Mouse (Mus musculus): ENCODE measurements around the gene Zfp663.
A peak's percentile ranks its signal among the peaks of the same experiment; 100 is the strongest.

Gene Zfp663

GRCm38 (mm10) chr2:165370348-165370747 lies 1.8 kb upstream of the Zfp663 start:
- no peak for DNase-seq (ENCODE audit: low read depth, low spot score)

- peak; percentile 80 for DNase-seq (ENCODE audit: low read depth, low spot score)
Observed at GRCm38 (mm10) chr2:165367868-165368439, 575 bp downstream of the Zfp663 start.

GRCm38 (mm10) chr2:165367047-165367520 lies 1.4 kb downstream of the Zfp663 start:
- peak; percentile 40 for DNase-seq (ENCODE audit: low read depth, low spot score)

- peak; percentile 67 for DNase-seq (ENCODE audit: low read depth, low spot score)
Observed at GRCm38 (mm10) chr2:165364334-165365091, 4.0 kb downstream of the Zfp663 start.

- DNase-seq (ENCODE audit: low read depth, low spot score): peak; percentile 62
Observed at GRCm38 (mm10) chr2:165363282-165363681, 5.2 kb downstream of the Zfp663 start.

- DNase-seq (ENCODE audit: low read depth, low spot score): peak; percentile 83
Observed at GRCm38 (mm10) chr2:165360861-165361260, 7.7 kb downstream of the Zfp663 start.

GRCm38 (mm10) chr2:165351828-165352513 lies 16.6 kb downstream of the Zfp663 start:
- peak; percentile 46 for DNase-seq (ENCODE audit: low read depth, low spot score)

- peak; percentile 56 for DNase-seq (ENCODE audit: low read depth, low spot score)
Observed at GRCm38 (mm10) chr2:165349466-165349865, 19.1 kb downstream of the Zfp663 start.

- no peak for DNase-seq (ENCODE audit: low read depth, low spot score)
Observed at GRCm38 (mm10) chr2:165346180-165346579, 22.3 kb downstream of the Zfp663 start.

- peak; percentile 47 for DNase-seq (ENCODE audit: low read depth, low spot score)
Observed at GRCm38 (mm10) chr2:165337191-165337590, 31.3 kb downstream of the Zfp663 start.

GRCm38 (mm10) chr2:165332610-165333210 lies 35.8 kb downstream of the Zfp663 start:
- DNase-seq (ENCODE audit: low read depth, low spot score): no peak

- DNase-seq (ENCODE audit: low read depth, low spot score): no peak
Observed at GRCm38 (mm10) chr2:165329703-165330102, 38.8 kb downstream of the Zfp663 start.

GRCm38 (mm10) chr2:165328746-165329145 lies 39.8 kb downstream of the Zfp663 start:
- no peak for DNase-seq (ENCODE audit: low read depth, low spot score)

- DNase-seq (ENCODE audit: low read depth, low spot score): no peak
Observed at GRCm38 (mm10) chr2:165327386-165327785, 41.1 kb downstream of the Zfp663 start.

- DNase-seq (ENCODE audit: low read depth, low spot score): peak; percentile 98
Observed at GRCm38 (mm10) chr2:165326304-165327190, 42.0 kb downstream of the Zfp663 start, which contains the start of gene Elmo2. Gene Elmo2 (minus strand): TSS chr2:165326479.

GRCm38 (mm10) chr2:165325521-165326303 lies 42.8 kb downstream of the Zfp663 start:
- DNase-seq (ENCODE audit: low read depth, low spot score): no peak

GRCm38 (mm10) chr2:165323928-165324327 lies 44.6 kb downstream of the Zfp663 start:
- no peak for DNase-seq (ENCODE audit: low read depth, low spot score)

- DNase-seq (ENCODE audit: low read depth, low spot score): no peak
Observed at GRCm38 (mm10) chr2:165323484-165323883, 45.0 kb downstream of the Zfp663 start.

- no peak for DNase-seq (ENCODE audit: low read depth, low spot score)
Observed at GRCm38 (mm10) chr2:165321981-165322735, 46.4 kb downstream of the Zfp663 start.

All from R1 (cell line).